Mouse (Mus musculus) midbrain, embryonic 11.5 days (tissue): ENCODE measurements around the gene Aldh3b3. TPM values are rescaled to one million over a fixed set of nuclear protein-coding genes. Genes with fewer than 3 reads are reported as not detected.

ENCODE experiments used
- ATAC-seq: fragments of 200-750 bp; cut with Nextera tagmentation; 2 replicates; pipeline ENCODE4 v1.8.0; 2017; ENCODE audit warnings: moderate TSS enrichment, moderate library complexity; ENCODE audit not compliant: low FRiP score
- DNase-seq: peaks from one replicate; pipeline ENCODE4 v3.0.0; 2015; ENCODE audit warnings: low spot score; ENCODE audit errors: missing footprints
- H3K27ac ChIP-seq: fragments of 300-500 bp; sonication (generic); 2 replicates; pipeline ENCODE4 v1.5.1; 2014; ENCODE audit warnings: low read depth, low read length
- H3K27me3 ChIP-seq: fragments of 300-500 bp; sonication (generic); 2 replicates; pipeline ENCODE4 v1.6.1; 2014; ENCODE audit warnings: mild to moderate bottlenecking, low read length, moderate library complexity, mixed read lengths; ENCODE audit not compliant: control insufficient read depth, insufficient read depth
- H3K36me3 ChIP-seq: fragments of 300-500 bp; sonication (generic); 2 replicates; pipeline ENCODE4 v1.6.1; 2014; ENCODE audit warnings: mild to moderate bottlenecking, low read length, moderate library complexity, mixed read lengths; ENCODE audit not compliant: control insufficient read depth, insufficient read depth
- H3K4me1 ChIP-seq: fragments of 300-500 bp; sonication (generic); 2 replicates; pipeline ENCODE4 v1.6.1; 2014; ENCODE audit warnings: low read length; ENCODE audit not compliant: control insufficient read depth, insufficient read depth
- H3K4me2 ChIP-seq: fragments of 300-500 bp; sonication (generic); 2 replicates; pipeline ENCODE4 v1.6.1; 2014; ENCODE audit warnings: mild to moderate bottlenecking, moderate library complexity
- H3K4me3 ChIP-seq: fragments of 300-500 bp; sonication (generic); 2 replicates; pipeline ENCODE4 v1.5.1; 2014; ENCODE audit warnings: low read depth, low read length
- H3K9ac ChIP-seq: fragments of 300-500 bp; sonication (generic); 2 replicates; pipeline ENCODE4 v1.6.1; 2014; ENCODE audit warnings: low read length
- H3K9me3 ChIP-seq: fragments of 300-500 bp; sonication (generic); 2 replicates; pipeline ENCODE4 v1.6.1; 2016; ENCODE audit warnings: low read length; ENCODE audit not compliant: control insufficient read depth
- WGBS: fragments of 180-500 bp; shearing (Covaris S2); extraction: QIAGEN DNeasy Blood & Tissue Kit; methylation state at CpG from one replicate; pipeline ENCODE4 v1.1.7; 2014; 5-methylcytosine and 5-hydroxymethylcytosine counted together
- polyA plus RNA-seq: library from polyadenylated mRNA; unstranded; fragments of >200 nt; fragmentation: Nextera tagmentation; extraction: Ambion mirVana; gene quantifications from 2 replicates; pipeline ENCODE4 v1.2.1, GENCODE M21; 2014

Gene Aldh3b3
- polyA plus RNA-seq, 1 experiment from 2014 or later: not detected

DNA sequence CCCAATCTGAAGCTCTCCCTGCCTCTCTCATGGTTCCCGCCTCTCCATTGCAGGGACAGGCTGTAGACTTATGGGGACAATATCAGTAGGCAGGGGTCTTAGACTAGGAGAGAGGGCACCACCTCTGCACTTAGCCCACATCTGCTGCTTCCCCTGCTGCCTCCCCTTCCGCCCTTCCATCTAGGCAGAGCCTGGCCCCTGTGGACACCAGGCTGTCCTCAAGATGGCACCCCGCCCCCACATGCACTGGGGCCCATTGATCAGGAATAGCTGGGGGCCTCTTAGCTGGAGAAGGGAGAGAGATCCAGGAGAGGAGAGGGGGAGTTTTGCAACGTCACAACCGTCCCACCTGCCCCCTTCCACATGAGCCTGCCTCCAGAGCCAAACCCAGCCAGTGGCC lies 34.0 kb downstream of the Aldh3b3 start, which contains the start of gene Tbx10:
Gene Tbx10, plus strand, starts transcription at position 337 of the 400 bp plus-strand sequence.
- no peak within 1 kb of the TSS for H3K9ac ChIP-seq
- H3K27me3 ChIP-seq: no peaks in the 10 kb centered on the region
- no peak for ATAC-seq
- peaks cover 3% of the 10 kb centered on the region; the same call in 1 of the 2 replicates for H3K9me3 ChIP-seq
- H3K36me3 ChIP-seq: no peaks in the 10 kb centered on the region
- no peak for DNase-seq
- H3K4me2 ChIP-seq: no peak within 1 kb of the TSS
- no peaks in the 10 kb centered on the region for H3K4me1 ChIP-seq
- H3K27ac ChIP-seq: no peak within 1 kb of the TSS
- no peak within 1 kb of the TSS for H3K4me3 ChIP-seq
- 56% methylated on average over 5 of the region's 5 CpGs for WGBS

DNA sequence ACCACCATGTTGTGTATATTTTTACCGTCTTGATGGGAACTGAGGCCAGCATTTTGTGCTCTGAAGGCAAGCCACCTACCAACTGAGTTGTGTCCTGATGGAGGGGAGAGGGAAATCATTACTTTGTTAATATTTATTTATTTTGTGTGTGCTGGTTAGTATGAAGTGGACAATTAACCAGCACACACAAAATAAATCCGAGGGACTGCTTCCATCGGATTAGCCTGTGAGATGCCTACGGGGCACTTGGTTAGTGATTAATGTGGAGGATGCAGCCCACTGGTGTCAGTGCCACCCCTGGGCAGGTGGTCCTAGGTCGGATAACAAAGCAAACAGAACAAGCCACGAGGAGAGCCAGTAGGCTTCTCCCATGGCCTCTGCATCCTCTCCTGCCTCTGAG lies 36.5 kb downstream of the Aldh3b3 start:
- H3K27ac ChIP-seq: no peak overlapping the region
- H3K4me1 ChIP-seq: peaks cover 2% of the 10 kb centered on the region; the same call in 1 of the 2 replicates
- no peaks in the 10 kb centered on the region for H3K9me3 ChIP-seq
- no peaks in the 10 kb centered on the region for H3K36me3 ChIP-seq
- no peak overlapping the region for H3K4me2 ChIP-seq
- 80% methylated on average over 6 of the region's 6 CpGs for WGBS
- H3K27me3 ChIP-seq: peaks cover 3% of the 10 kb centered on the region; the same call in 1 of the 2 replicates
- DNase-seq (no peak), ATAC-seq (no peak)
- no peak overlapping the region for H3K9ac ChIP-seq
- no peak overlapping the region for H3K4me3 ChIP-seq

DNA sequence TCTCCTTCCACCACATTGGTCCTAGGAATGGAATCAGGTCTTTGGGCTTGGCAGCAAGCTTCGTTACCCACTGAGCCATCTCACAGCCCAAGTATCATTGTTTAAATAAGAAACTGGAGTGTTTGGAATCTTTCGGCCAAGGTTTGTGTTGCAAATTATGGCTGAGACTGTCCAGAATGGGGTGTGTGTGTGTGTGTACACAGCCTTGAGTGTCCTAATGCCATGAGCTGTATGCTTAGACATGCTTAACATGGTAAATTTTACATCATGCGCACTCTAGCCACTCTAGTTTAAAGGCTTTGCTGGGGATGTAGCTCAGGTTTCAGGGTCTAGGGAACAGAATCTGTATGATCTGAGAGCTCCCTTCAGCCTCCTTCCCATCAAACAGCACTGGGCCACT lies 37.1 kb downstream of the Aldh3b3 start:
- Histone ChIP-seq H3K27ac (no peak overlapping the region), H3K4me3 (no peak overlapping the region), H3K36me3 (no peaks in the 10 kb centered on the region), H3K27me3 (peaks cover 3% of the 10 kb centered on the region; the same call in 1 of the 2 replicates), H3K9ac (no peak overlapping the region), H3K4me1 (peaks cover 2% of the 10 kb centered on the region; the same call in 1 of the 2 replicates), H3K4me2 (no peak overlapping the region), H3K9me3 (no peaks in the 10 kb centered on the region)
- no peak for ATAC-seq
- DNase-seq: no peak
- WGBS: 85% methylated on average over 3 of the region's 3 CpGs

DNA sequence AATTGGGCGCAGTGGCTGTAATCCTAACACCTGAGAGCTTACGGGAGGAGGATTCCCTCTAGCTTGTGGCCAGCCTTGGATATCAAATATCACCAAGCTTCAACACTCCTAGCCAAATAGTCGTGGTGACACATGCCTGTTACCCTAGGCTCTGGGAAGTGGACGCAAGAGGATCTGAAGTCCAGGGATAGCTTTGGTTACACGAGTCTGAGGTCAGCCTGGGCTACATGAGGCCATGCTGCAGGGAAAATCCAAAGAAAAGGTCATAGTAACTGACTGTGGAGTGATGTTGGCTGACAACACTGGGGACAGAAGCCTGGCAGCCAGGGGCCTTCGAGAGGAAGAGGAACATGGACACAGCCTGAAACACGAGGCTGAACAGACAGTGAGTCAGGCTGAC lies 37.7 kb downstream of the Aldh3b3 start:
- Histone ChIP-seq H3K27me3 (peaks cover 3% of the 10 kb centered on the region; the same call in 1 of the 2 replicates), H3K4me1 (peaks cover 7% of the 10 kb centered on the region), H3K36me3 (no peaks in the 10 kb centered on the region), H3K9ac (no peak overlapping the region), H3K27ac (no peak overlapping the region), H3K4me3 (no peak overlapping the region), H3K9me3 (no peaks in the 10 kb centered on the region), H3K4me2 (no peak overlapping the region)
- WGBS: 78% methylated on average over 7 of the region's 7 CpGs
- ATAC-seq (no peak), DNase-seq (no peak)

DNA sequence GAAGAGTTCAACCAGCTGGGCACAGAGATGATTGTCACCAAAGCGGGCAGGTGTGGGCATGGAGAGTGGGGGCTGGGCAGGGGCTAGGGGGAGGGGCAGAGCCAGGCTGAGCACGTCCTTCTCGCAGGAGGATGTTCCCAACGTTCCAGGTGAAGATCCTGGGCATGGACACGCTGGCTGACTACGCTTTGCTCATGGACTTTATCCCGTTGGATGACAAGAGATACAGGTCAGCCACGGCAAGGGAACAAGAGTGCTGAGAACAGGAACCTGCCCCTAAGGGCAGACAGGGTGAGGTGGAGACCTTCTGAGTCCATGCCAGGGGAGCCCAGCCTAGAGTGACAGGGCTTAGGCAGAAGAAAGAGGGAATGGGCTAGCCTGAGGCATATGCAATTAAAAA lies 38.3 kb downstream of the Aldh3b3 start:
- DNase-seq: no peak
- Histone ChIP-seq H3K4me2 (no peak overlapping the region), H3K27me3 (peaks cover 3% of the 10 kb centered on the region; the same call in 1 of the 2 replicates), H3K36me3 (no peaks in the 10 kb centered on the region), H3K9me3 (no peaks in the 10 kb centered on the region), H3K9ac (no peak overlapping the region), H3K4me3 (no peak overlapping the region), H3K4me1 (peaks cover 13% of the 10 kb centered on the region), H3K27ac (no peak overlapping the region)
- 89% methylated on average over 8 of the region's 8 CpGs for WGBS
- no peak for ATAC-seq

DNA sequence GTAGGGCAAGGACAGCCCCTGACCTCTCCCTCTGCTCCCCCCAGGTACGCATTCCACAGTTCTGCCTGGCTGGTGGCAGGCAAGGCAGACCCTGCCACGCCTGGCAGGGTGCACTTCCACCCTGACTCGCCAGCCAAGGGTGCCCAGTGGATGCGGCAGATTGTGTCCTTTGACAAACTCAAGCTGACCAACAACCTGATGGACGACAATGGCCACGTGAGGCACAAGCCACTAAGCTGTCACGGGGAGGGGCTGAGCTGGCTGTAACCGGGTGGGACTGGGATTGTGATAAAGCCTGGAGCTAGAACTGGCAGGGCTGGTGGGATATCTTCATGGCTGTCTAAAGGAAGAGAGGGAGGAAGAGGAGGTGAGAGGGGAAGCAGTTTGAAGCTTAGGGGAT lies 38.8 kb downstream of the Aldh3b3 start:
- H3K4me3 ChIP-seq: no peak overlapping the region
- WGBS: 62% methylated on average over 8 of the region's 8 CpGs
- no peak for DNase-seq
- H3K36me3 ChIP-seq: no peaks in the 10 kb centered on the region
- H3K9me3 ChIP-seq: no peaks in the 10 kb centered on the region
- H3K4me2 ChIP-seq: no peak overlapping the region
- H3K9ac ChIP-seq: no peak overlapping the region
- peaks cover 3% of the 10 kb centered on the region; the same call in 1 of the 2 replicates for H3K27me3 ChIP-seq
- peaks cover 13% of the 10 kb centered on the region for H3K4me1 ChIP-seq
- no peak overlapping the region for H3K27ac ChIP-seq
- no peak for ATAC-seq

DNA sequence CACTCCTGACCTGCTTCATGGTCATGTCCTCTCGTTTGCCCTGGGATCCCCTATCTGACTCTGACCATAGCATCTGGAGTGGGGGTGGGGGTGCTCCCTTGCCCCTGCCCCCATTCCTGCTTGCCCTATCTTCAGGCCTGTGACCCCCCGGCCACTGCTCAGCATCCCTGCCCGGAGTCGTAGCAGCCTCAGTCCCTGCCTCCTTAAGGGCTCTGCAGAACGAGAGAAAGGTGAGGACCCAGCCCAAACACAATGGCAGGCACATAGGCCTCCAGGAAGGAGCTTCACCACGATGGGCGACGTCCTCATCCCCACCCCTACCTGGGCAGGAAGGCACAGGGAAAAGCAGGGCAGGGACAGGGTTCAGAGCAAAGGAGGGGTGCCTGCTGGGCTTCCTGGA lies 39.9 kb downstream of the Aldh3b3 start:
- Histone ChIP-seq H3K36me3 (no peaks in the 10 kb centered on the region), H3K9me3 (no peaks in the 10 kb centered on the region), H3K4me1 (peaks cover 13% of the 10 kb centered on the region), H3K9ac (no peak overlapping the region), H3K4me2 (no peak overlapping the region), H3K4me3 (no peak overlapping the region), H3K27ac (no peak overlapping the region), H3K27me3 (peaks cover 3% of the 10 kb centered on the region; the same call in 1 of the 2 replicates)
- WGBS: 77% methylated on average over 8 of the region's 8 CpGs
- ATAC-seq (no peak), DNase-seq (no peak)

DNA sequence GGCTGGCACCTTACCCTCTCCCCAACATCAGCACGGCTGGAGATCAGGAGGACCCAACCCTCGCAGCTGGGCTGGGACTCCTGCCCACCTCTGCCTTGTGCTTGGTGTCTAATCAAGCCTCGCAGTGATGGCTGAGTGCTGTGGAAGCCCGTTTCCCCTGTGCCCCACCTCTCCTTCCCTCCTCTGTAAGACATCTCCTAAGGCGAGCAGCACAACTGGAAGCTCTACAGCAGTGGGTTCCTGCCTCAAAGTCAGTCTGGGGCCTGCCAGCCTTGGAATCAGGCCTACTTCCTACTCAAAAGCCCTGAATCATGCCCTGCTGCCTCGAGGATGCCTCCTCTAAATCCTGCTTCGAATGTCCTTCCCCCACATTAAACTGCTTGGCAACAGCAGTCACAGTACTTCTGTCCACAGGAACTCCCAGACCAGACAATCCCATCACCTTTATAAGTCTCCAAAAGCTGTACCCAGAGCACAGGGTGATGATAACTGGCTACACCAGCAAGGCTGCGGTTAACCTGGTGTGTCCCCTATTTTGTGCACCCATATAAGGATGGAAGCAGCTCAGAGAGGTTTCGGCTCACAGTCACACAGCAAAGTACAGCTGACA lies 40.8 kb downstream of the Aldh3b3 start:
- H3K27me3 ChIP-seq: peaks cover 3% of the 10 kb centered on the region; the same call in 1 of the 2 replicates
- H3K27ac ChIP-seq: no peak overlapping the region
- DNase-seq: no peak
- H3K4me3 ChIP-seq: peak overlapping the region; percentile 50; the same call in 1 of the 2 replicates
- no peaks in the 10 kb centered on the region for H3K9me3 ChIP-seq
- H3K9ac ChIP-seq: peak overlapping the region; percentile 26; the same call in 1 of the 2 replicates
- H3K36me3 ChIP-seq: no peaks in the 10 kb centered on the region
- WGBS: 88% methylated on average over 9 of the region's 9 CpGs
- peaks cover 13% of the 10 kb centered on the region for H3K4me1 ChIP-seq
- ATAC-seq: no peak
- peak overlapping the region; percentile 93 for H3K4me2 ChIP-seq

DNA sequence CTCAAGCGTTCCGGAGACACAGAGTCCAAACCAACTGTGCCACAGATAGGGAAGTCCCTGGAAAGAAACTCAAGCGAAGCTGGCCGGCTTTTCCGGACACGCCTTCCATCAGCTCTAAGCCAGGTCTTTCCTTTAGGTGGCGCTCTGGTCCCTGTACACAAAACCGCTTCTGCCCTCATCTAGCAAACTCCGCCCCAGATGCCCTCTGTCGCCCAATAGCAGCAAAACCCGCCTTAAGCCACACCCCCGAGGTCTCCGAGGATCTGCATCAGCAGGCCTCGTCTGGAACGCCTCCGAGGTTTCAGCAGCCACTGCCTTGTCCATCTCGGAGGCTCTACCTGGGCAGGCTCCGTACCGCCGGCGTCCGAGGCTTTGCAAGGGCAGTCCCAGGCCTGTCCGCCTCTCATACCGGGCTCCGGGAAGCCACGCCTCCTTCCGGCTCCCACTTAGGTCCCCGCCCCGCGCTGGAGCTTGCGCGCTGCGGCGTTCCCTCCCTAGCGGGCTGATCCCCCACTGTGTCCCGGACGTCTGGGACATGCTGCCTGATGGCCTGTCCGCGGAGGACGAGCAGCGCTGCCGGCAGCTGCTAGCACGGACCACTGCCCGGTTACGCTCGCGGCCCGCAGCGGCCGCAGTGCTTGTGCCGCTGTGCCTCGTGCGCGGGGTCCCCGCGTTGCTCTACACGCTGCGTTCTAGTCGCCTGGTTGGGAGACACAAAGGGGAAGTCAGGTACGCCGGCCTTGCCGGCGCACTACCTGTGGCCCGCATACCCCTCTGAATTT lies 41.9 kb downstream of the Aldh3b3 start, which contains the start of the genes Nudt8 and Gm49405:
Gene Nudt8, plus strand, starts transcription at position 462 of the 782 bp plus-strand sequence.
Gene Gm49405, plus strand, starts transcription at position 508 of the 782 bp plus-strand sequence.
- under 1% methylated on average over 64 of the region's 64 CpGs for WGBS
- ATAC-seq (peak; percentile 94), DNase-seq (peak; percentile 99)
- Histone ChIP-seq H3K9me3 (no peaks in the 10 kb centered on the region), H3K4me1 (peaks cover 13% of the 10 kb centered on the region), H3K4me3 (peak within 1 kb of the TSS; percentile 50), H3K4me2 (peak within 1 kb of the TSS; percentile 93), H3K9ac (peak within 1 kb of the TSS; percentile 91), H3K27ac (peak within 1 kb of the TSS; percentile 86), H3K36me3 (no peaks in the 10 kb centered on the region), H3K27me3 (peaks cover 3% of the 10 kb centered on the region; the same call in 1 of the 2 replicates)
